Mouse (Mus musculus) embryonic fibroblast, embryonic 13.5 days (primary cell): Measurements from ENCODE around the gene Vmn2r85.

Experiments
- CTCF ChIP-seq: IDR thresholded peaks from 2 replicates; pipeline ENCODE4 v1.5.1; 2011; ENCODE audit warnings: mild to moderate bottlenecking, control low read depth, low read length, moderate library complexity, borderline replicate concordance; ENCODE audit not compliant: insufficient read depth
- POLR2A ChIP-seq: IDR thresholded peaks from 2 replicates; pipeline ENCODE4 v1.6.1; 2011; ENCODE audit warnings: low read depth, mild to moderate bottlenecking, control low read depth, low read length, moderate library complexity

- no peak for TF ChIP-seq POLR2A
- no peak for TF ChIP-seq CTCF
Measured at GRCm38 (mm10) chr10:130370005-130370682, 59.4 kb downstream of the Vmn2r85 start.
